Mouse (Mus musculus) megakaryocyte, embryonic 14.5 days (primary cell): ENCODE measurements around the gene Ccdc162. TPM values are rescaled to one million over a fixed set of nuclear protein-coding genes. Genes with fewer than 3 reads are reported as not detected.
"Not testable (repeated sequence)": the region's sequence is repeated elsewhere in the genome, so short reads cannot be mapped to it uniquely, and the experiment has no call there.

Experiments
- H3K27me3 ChIP-seq: replicated peaks from 2 replicates; pipeline ENCODE3; 2012; ENCODE audit warnings: inconsistent platforms
- H3K36me3 ChIP-seq: replicated peaks from 2 replicates; pipeline ENCODE3; 2012; ENCODE audit warnings: low read length, inconsistent platforms, mixed read lengths
- H3K4me1 ChIP-seq: 2 replicates; pipeline ENCODE4 v1.6.1; 2012; ENCODE audit warnings: inconsistent platforms
- H3K4me3 ChIP-seq: replicated peaks from 2 replicates; pipeline ENCODE3; 2012; ENCODE audit warnings: moderate library complexity, mild to moderate bottlenecking, inconsistent platforms
- H3K9me3 ChIP-seq: 2 replicates; pipeline ENCODE4 v1.6.1; 2012; ENCODE audit warnings: inconsistent platforms
- FLI1 ChIP-seq: IDR thresholded peaks from 2 replicates; pipeline ENCODE4 v1.6.1; 2012; ENCODE audit warnings: low read length, inconsistent platforms, mixed read lengths
- GATA1 ChIP-seq: IDR thresholded peaks from 3 replicates; pipeline ENCODE4 v1.6.1; 2012; ENCODE audit warnings: mixed read lengths, low read length, inconsistent platforms, borderline replicate concordance
- polyA plus RNA-seq: library from polyadenylated mRNA; stranded (reverse); fragments of >175 nt; gene quantifications from 2 replicates; pipeline ENCODE4 v1.2.3, GENCODE M21; 2012; ENCODE audit warnings: low replicate concordance; ENCODE audit not compliant: insufficient read depth

Ccdc162 gene
- polyA plus RNA-seq, 1 experiment: not detected

DNA sequence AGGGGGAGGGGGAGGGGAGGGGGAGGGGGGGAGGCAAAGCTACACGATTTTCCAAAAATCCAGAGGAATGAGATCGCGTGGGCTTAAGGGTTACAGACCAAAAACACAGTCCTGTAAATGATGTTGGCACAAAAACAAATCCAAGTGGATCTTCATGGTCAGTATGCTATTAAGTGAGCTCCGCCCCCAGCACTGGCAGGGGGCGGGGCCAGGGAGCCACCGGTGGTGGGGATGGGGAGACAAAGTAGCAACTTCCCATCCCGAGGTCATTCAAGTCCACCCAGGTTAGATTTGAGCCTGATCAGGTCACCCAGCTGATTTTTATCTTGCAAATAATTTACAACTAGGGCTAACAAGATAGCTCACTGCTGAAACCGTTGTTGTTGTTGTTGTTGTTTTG, 39.0 kb downstream of the Ccdc162 start:
- H3K36me3 ChIP-seq: no peaks in the 10 kb centered on the region
- H3K27me3 ChIP-seq: peaks cover 19% of the 10 kb centered on the region
- TF ChIP-seq FLI1: no peak
- no peak for TF ChIP-seq GATA1
- no peak overlapping the region for H3K4me3 ChIP-seq
- peaks cover 14% of the 10 kb centered on the region for H3K4me1 ChIP-seq
- H3K9me3 ChIP-seq: no peaks in the 10 kb centered on the region

DNA sequence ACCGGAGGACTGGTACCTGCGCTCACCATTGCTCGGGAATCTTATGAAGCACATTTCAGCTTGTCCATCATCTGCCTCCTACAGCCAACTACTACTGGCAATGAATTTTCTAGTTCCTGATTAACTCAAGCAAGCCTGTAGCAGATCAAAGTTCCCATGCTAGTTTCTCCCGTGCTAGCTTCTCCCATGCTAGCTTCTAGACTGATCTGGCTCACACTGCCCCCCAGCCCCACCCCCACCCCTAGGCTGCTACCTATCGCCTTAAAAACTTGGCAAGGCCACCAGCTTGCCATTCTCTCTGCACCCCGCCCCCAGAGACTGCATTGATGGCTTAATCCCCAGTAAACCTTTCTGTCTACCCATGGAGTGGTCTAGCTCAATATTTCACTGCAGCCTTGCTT, 39.8 kb downstream of the Ccdc162 start:
- peaks cover 19% of the 10 kb centered on the region for H3K27me3 ChIP-seq
- no peaks in the 10 kb centered on the region for H3K9me3 ChIP-seq
- H3K4me3 ChIP-seq: no peak overlapping the region

DNA sequence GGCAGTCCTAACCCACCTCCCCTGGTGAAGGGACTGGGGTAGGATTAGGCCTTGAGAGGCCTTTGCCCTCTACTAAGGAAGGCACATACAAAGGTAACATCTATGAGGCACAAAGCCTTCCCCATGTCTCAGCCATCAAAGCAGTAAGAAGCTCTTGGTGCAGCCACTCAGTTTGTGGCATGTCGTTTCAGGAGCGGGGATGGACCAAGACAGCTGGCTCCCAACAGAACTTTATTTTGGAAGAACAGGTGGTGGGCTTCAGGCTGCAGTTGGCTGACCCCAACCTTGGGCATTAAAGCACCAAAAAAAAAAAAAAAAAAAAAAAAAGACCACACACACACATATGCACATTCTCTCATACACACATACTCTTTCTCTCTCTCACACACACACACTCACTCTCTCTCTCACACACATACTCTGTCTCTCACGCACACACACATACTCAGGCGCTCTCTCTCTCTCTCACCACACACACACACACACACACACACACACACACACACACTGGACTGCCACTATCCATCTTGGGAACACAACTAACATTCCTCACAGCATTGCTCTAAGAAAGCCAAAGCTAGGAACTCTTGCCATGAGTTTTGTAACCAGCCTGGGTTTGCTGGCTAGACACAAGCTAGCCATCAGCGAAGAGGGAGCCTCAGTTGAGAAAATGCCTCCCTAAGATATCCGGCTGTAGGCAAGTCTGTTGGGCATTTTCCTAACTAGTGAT, 40.4 kb downstream of the Ccdc162 start:
- Histone ChIP-seq H3K4me3 (no peak overlapping the region), H3K36me3 (no peaks in the 10 kb centered on the region), H3K27me3 (peaks cover 18% of the 10 kb centered on the region), H3K9me3 (no peaks in the 10 kb centered on the region), H3K4me1 (peaks cover 14% of the 10 kb centered on the region)
- no peak for TF ChIP-seq FLI1
- no peak for TF ChIP-seq GATA1

More for the DNA sequence above, 39.8 kb downstream of the Ccdc162 start:
- TF ChIP-seq GATA1 (no peak), FLI1 (no peak)
- H3K36me3 ChIP-seq: no peaks in the 10 kb centered on the region
- H3K4me1 ChIP-seq: peaks cover 14% of the 10 kb centered on the region

DNA sequence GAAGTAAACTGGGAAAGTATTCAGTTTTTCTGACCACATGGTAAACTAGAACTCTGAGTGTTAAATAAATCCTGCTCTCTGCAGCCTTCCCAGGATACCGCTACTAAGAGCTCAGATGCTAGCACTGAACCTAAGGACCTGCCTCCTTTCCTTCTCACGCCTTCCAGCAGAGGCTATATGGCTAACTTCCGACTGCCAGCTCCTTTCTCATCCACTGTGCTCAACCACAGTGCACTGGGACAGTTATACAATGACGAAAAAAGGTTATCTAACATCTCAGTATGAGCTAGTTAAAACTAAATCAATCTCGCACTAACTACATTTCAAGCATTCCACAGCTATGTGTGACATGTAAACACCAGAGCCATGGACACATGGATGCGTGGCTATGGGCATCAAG, 41.2 kb downstream of the Ccdc162 start:
- no peak for TF ChIP-seq GATA1
- no peak for TF ChIP-seq FLI1
- H3K4me3 ChIP-seq: no peak overlapping the region

DNA sequence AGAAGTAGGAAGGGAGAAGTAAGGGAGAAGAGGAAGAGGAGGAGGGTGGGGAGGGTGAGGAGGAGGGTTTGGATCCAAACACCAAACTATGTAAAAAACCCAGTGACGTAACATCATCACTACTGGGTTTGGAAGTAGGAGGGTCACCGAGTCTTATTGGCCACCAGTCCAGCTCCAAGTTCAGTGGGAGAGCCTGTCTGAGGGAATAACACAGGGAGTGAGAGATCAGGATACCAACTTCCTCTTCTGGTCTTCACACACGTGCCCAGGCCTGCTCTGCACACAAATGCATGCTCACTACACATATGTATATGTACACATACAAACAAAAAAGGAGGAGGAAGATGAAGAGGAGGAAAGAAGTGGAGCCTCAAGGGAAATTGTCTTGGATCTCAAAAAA, 42.1 kb downstream of the Ccdc162 start:
- TF ChIP-seq FLI1: no peak
- no peak for TF ChIP-seq GATA1

More for the DNA sequence above, 41.2 kb downstream of the Ccdc162 start:
- Histone ChIP-seq H3K9me3 (no peaks in the 10 kb centered on the region), H3K27me3 (peaks cover 17% of the 10 kb centered on the region), H3K4me1 (peaks cover 14% of the 10 kb centered on the region), H3K36me3 (no peaks in the 10 kb centered on the region)

DNA sequence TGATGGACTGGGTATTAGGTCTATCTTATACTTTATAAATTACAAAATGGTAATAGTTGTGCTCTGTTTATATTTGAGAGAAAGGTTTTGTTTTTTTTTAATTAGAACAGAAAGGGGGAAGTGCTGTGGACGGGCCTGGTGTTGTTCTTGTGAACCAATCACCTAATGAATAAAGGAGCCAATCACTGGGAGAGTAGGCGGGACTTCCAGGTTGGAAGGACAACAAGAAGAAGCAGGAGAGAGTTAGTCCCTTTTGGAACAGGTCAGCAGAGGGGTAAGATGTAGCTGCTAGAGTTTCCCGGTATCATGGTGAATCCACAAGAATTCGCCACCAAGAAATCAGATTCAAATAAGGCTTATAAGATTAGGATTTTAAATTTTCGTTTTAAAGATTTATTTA, 46.2 kb downstream of the Ccdc162 start:
- Histone ChIP-seq H3K36me3 (no peaks in the 10 kb centered on the region), H3K9me3 (no peaks in the 10 kb centered on the region), H3K27me3 (peaks cover 9% of the 10 kb centered on the region), H3K4me1 (no peaks in the 10 kb centered on the region), H3K4me3 (no peak overlapping the region)
- TF ChIP-seq FLI1 (no peak), GATA1 (no peak)

More for the DNA sequence above, 42.1 kb downstream of the Ccdc162 start:
- Histone ChIP-seq H3K9me3 (no peaks in the 10 kb centered on the region), H3K27me3 (peaks cover 14% of the 10 kb centered on the region), H3K36me3 (no peaks in the 10 kb centered on the region), H3K4me1 (peaks cover 14% of the 10 kb centered on the region), H3K4me3 (no peak overlapping the region)

DNA sequence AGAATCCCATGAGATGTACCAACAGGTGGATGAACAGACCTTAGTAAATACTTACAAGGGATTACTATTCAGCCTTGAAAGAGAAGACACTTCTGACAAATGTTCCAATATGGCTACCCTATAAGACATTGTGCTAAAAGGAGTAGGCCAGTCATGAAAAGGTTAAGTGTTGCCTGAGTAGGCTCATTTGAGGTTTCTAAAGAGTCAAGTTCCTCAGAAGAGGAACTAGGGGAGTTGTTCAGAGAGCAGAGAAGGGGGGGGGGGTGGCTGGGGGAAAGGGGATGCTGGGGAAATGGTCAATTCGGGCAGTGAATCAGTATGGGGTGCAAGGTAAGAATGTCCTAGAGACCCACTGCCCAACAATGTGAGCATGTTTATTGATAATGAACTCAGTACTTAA, 50.9 kb downstream of the Ccdc162 start:
- H3K36me3 ChIP-seq: no peaks in the 10 kb centered on the region
- H3K27me3 ChIP-seq: no peaks in the 10 kb centered on the region
- H3K9me3 ChIP-seq: no peaks in the 10 kb centered on the region
- peaks cover 7% of the 10 kb centered on the region for H3K4me1 ChIP-seq
- TF ChIP-seq GATA1: no peak
- no peak for TF ChIP-seq FLI1
- H3K4me3 ChIP-seq: no peak overlapping the region

DNA sequence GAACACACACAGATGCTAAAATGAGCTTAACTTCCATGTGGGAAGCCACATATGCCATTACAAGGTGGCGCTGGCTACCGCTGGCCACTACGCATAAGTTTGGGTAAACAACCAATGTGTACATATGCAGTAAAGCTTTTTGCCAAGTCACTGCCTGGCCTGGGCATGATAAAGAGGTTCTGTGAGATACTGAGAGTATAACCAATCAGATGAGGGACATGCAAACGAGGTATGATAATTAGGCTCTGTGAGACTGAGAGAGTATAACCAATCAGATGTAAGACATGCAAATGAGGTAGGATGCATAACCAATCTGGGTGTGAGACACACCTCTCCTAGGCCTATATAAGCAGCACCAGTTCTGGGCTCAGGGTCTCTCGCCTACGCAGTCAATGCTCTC, 56.8 kb downstream of the Ccdc162 start:
- not testable (repeated sequence) for H3K9me3 ChIP-seq, H3K36me3 ChIP-seq, H3K4me1 ChIP-seq, H3K4me3 ChIP-seq
- peaks cover 10% of the 10 kb centered on the region for H3K27me3 ChIP-seq

DNA sequence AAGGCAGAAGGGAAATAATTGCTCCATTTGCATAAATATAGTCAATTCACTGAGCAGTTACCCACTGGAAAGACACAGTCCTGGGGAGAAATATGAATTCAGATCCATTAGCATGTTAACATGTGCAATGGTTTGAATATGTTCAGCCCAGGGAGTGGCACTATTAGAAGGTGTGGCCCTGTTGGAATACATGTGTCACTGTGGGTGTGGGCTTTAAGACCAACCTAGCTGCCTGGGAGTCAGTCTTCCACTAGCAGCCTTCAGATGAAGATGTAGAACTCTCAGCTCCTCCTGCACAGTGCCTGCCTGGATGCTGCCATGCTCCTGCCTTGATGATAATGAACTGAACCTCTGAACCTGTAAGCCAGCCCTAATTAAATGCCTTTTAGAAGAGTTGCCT, 60.8 kb downstream of the Ccdc162 start:
- H3K36me3 ChIP-seq, H3K9me3 ChIP-seq, H3K4me1 ChIP-seq, H3K4me3 ChIP-seq: not testable (repeated sequence)
- peaks cover 17% of the 10 kb centered on the region for H3K27me3 ChIP-seq

DNA sequence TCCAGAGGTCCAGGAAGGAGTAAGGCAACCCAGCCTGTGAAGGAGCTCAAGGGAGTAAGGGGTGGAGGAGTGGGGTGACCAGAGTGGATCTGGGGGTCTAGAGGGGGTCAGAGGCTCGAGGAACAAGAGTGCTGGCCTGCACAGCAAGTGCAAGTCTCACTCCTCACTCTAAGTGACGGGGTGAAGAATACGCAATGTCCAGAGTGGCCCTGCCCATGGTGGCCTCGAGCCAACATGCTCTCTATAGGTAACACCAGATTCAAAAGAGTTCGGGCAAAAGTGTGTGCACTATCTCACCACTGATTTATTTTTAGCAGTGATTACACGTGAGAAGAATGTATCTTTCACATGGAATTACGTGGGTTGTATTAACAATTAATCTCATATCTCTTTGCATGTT, 63.4 kb downstream of the Ccdc162 start:
- no peak for TF ChIP-seq GATA1
- TF ChIP-seq FLI1: no peak
- no peaks in the 10 kb centered on the region for H3K9me3 ChIP-seq
- no peak overlapping the region for H3K4me3 ChIP-seq
- peaks cover 23% of the 10 kb centered on the region for H3K27me3 ChIP-seq
- H3K36me3 ChIP-seq: no peaks in the 10 kb centered on the region
- H3K4me1 ChIP-seq: no peaks in the 10 kb centered on the region
